Mouse (Mus musculus): ENCODE data around the gene Vcp. TPM values are rescaled to one million over a fixed set of nuclear protein-coding genes. Genes with fewer than 3 reads are reported as not detected.
A peak's percentile ranks its signal among the peaks of the same experiment; 100 is the strongest.

Gene Vcp
- polyA plus RNA-seq, 1 experiment, result 85.5 TPM

- Histone ChIP-seq H3K27ac (ENCODE audit: control insufficient read depth, insufficient read depth, low read depth, low read length) (no peak overlapping the region), H3K4me3 (ENCODE audit: control insufficient read depth, low read depth, low read length) (no peak overlapping the region), H3K36me3 (ENCODE audit: control insufficient read depth, insufficient read depth, low read length) (no peaks in the 10 kb centered on the region), H3K4me1 (ENCODE audit: control insufficient read depth, insufficient read depth, low read length) (peaks cover 15% of the 10 kb centered on the region), H3K27me3 (ENCODE audit: control insufficient read depth, insufficient read depth, low read length) (no peaks in the 10 kb centered on the region)
- TF ChIP-seq POLR2A (IDR thresholded peaks at IDR 0.05; ENCODE audit: control insufficient read depth, low read depth, low read length) (no peak), CTCF (IDR thresholded peaks at IDR 0.05; ENCODE audit: control insufficient read depth, insufficient read depth, insufficient replicate concordance, low read depth, low read length) (no peak)
These were observed 35.5 kb upstream of the Vcp start for GRCm38 (mm10) chr4:43035851-43036250.

GRCm38 (mm10) chr4:43033481-43033880, 33.2 kb upstream of the Vcp start:
- TF ChIP-seq POLR2A (IDR thresholded peaks at IDR 0.05; ENCODE audit: control insufficient read depth, low read depth, low read length) (no peak), CTCF (IDR thresholded peaks at IDR 0.05; ENCODE audit: control insufficient read depth, insufficient read depth, insufficient replicate concordance, low read depth, low read length) (no peak)
- peaks cover 4% of the 10 kb centered on the region; the same call in 1 of the 2 replicates for H3K4me1 ChIP-seq (ENCODE audit: control insufficient read depth, insufficient read depth, low read length)
- H3K27me3 ChIP-seq (ENCODE audit: control insufficient read depth, insufficient read depth, low read length), result no peaks in the 10 kb centered on the region
- H3K27ac ChIP-seq (ENCODE audit: control insufficient read depth, insufficient read depth, low read depth, low read length), result no peak overlapping the region
- no peak overlapping the region for H3K4me3 ChIP-seq (ENCODE audit: control insufficient read depth, low read depth, low read length)
- H3K36me3 ChIP-seq (ENCODE audit: control insufficient read depth, insufficient read depth, low read length), result no peaks in the 10 kb centered on the region

GRCm38 (mm10) chr4:43032501-43032900, 32.2 kb upstream of the Vcp start:
- Histone ChIP-seq H3K36me3 (ENCODE audit: control insufficient read depth, insufficient read depth, low read length) (no peaks in the 10 kb centered on the region), H3K4me3 (ENCODE audit: control insufficient read depth, low read depth, low read length) (no peak overlapping the region), H3K27me3 (ENCODE audit: control insufficient read depth, insufficient read depth, low read length) (no peaks in the 10 kb centered on the region), H3K27ac (ENCODE audit: control insufficient read depth, insufficient read depth, low read depth, low read length) (no peak overlapping the region), H3K4me1 (ENCODE audit: control insufficient read depth, insufficient read depth, low read length) (peaks cover 4% of the 10 kb centered on the region; the same call in 1 of the 2 replicates)
- TF ChIP-seq CTCF (IDR thresholded peaks at IDR 0.05; ENCODE audit: control insufficient read depth, insufficient read depth, insufficient replicate concordance, low read depth, low read length) (no peak), POLR2A (IDR thresholded peaks at IDR 0.05; ENCODE audit: control insufficient read depth, low read depth, low read length) (no peak)

- peaks cover 4% of the 10 kb centered on the region; the same call in 1 of the 2 replicates for H3K4me1 ChIP-seq (ENCODE audit: control insufficient read depth, insufficient read depth, low read length)
- TF ChIP-seq POLR2A (IDR thresholded peaks at IDR 0.05; ENCODE audit: control insufficient read depth, low read depth, low read length) (peak; percentile 60), CTCF (IDR thresholded peaks at IDR 0.05; ENCODE audit: control insufficient read depth, insufficient read depth, insufficient replicate concordance, low read depth, low read length) (no peak)
- peak within 1 kb of the TSS; percentile 87 for H3K4me3 ChIP-seq (ENCODE audit: control insufficient read depth, low read depth, low read length)
- H3K36me3 ChIP-seq (ENCODE audit: control insufficient read depth, insufficient read depth, low read length), result no peaks in the 10 kb centered on the region
- H3K27me3 ChIP-seq (ENCODE audit: control insufficient read depth, insufficient read depth, low read length), result no peaks in the 10 kb centered on the region
- peak within 1 kb of the TSS; percentile 85 for H3K27ac ChIP-seq (ENCODE audit: control insufficient read depth, insufficient read depth, low read depth, low read length)
These were observed 31.1 kb upstream of the Vcp start, which contains the start of gene Stoml2 for GRCm38 (mm10) chr4:43031237-43031995. Gene Stoml2, minus strand, starts transcription at chr4:43031710.

- peaks cover 4% of the 10 kb centered on the region; the same call in 1 of the 2 replicates for H3K4me1 ChIP-seq (ENCODE audit: control insufficient read depth, insufficient read depth, low read length)
- H3K36me3 ChIP-seq (ENCODE audit: control insufficient read depth, insufficient read depth, low read length), result no peaks in the 10 kb centered on the region
- peak overlapping the region; percentile 87 for H3K4me3 ChIP-seq (ENCODE audit: control insufficient read depth, low read depth, low read length)
- no peak for TF ChIP-seq POLR2A (IDR thresholded peaks at IDR 0.05; ENCODE audit: control insufficient read depth, low read depth, low read length)
- TF ChIP-seq CTCF (IDR thresholded peaks at IDR 0.05; ENCODE audit: control insufficient read depth, insufficient read depth, insufficient replicate concordance, low read depth, low read length), result no peak
- peak overlapping the region; percentile 41 for H3K27ac ChIP-seq (ENCODE audit: control insufficient read depth, insufficient read depth, low read depth, low read length)
- H3K27me3 ChIP-seq (ENCODE audit: control insufficient read depth, insufficient read depth, low read length), result no peaks in the 10 kb centered on the region
These were observed 30.5 kb upstream of the Vcp start for GRCm38 (mm10) chr4:43030780-43031230.

- Histone ChIP-seq H3K4me3 (ENCODE audit: control insufficient read depth, low read depth, low read length) (peak overlapping the region; percentile 87; the same call in 1 of the 2 replicates), H3K27me3 (ENCODE audit: control insufficient read depth, insufficient read depth, low read length) (no peaks in the 10 kb centered on the region), H3K36me3 (ENCODE audit: control insufficient read depth, insufficient read depth, low read length) (no peaks in the 10 kb centered on the region), H3K4me1 (ENCODE audit: control insufficient read depth, insufficient read depth, low read length) (peaks cover 4% of the 10 kb centered on the region; the same call in 1 of the 2 replicates), H3K27ac (ENCODE audit: control insufficient read depth, insufficient read depth, low read depth, low read length) (0 out of 2 replicates have a peak overlapping the region, but pooled peaks have one; percentile 41)
- TF ChIP-seq POLR2A (IDR thresholded peaks at IDR 0.05; ENCODE audit: control insufficient read depth, low read depth, low read length), result no peak
These were observed 30.0 kb upstream of the Vcp start for GRCm38 (mm10) chr4:43030352-43030751.

GRCm38 (mm10) chr4:43029749-43030148, 29.4 kb upstream of the Vcp start:
- Histone ChIP-seq H3K4me3 (ENCODE audit: control insufficient read depth, low read depth, low read length) (no peak overlapping the region), H3K27ac (ENCODE audit: control insufficient read depth, insufficient read depth, low read depth, low read length) (no peak overlapping the region), H3K4me1 (ENCODE audit: control insufficient read depth, insufficient read depth, low read length) (peaks cover 8% of the 10 kb centered on the region), H3K27me3 (ENCODE audit: control insufficient read depth, insufficient read depth, low read length) (no peaks in the 10 kb centered on the region), H3K36me3 (ENCODE audit: control insufficient read depth, insufficient read depth, low read length) (no peaks in the 10 kb centered on the region)
- TF ChIP-seq CTCF (IDR thresholded peaks at IDR 0.05; ENCODE audit: control insufficient read depth, insufficient read depth, insufficient replicate concordance, low read depth, low read length) (no peak), POLR2A (IDR thresholded peaks at IDR 0.05; ENCODE audit: control insufficient read depth, low read depth, low read length) (no peak)
